Mouse (Mus musculus) frontal cortex, postnatal 14 days (tissue): ENCODE measurements at regions not wholly inside any gene's neighbourhood (a gene's known extent, or its start where the extent isn't known, plus 50 kb on each side); places are given as distances from the start of the nearest gene placed in this dataset.

Experiments used
- DNase-seq, 2 experiments: peaks; one replicate each; pipeline ENCODE4 v3.0.0; 2022; ENCODE audit warnings: low spot score in 2 of 2

DNA sequence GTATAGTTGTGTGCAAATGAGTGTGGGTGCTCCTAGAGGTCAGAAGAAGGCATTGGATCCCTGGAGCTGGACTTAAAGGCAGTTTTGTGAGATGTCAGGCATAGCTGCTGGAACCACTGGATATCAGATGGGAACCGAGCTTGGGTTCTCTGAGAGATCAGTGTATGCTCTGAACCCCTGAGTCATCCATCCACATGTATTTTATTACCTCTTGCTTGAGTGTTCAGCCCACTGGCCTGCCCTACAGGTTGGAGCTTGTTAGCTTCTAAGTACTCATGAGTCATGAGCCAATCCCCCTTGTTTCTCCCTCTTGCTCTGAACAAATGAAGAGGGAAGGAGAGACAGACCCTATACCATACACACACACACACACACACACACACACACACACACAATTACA lies 119.4 kb upstream of the Gdnf start:
- DNase-seq: no peak

DNA sequence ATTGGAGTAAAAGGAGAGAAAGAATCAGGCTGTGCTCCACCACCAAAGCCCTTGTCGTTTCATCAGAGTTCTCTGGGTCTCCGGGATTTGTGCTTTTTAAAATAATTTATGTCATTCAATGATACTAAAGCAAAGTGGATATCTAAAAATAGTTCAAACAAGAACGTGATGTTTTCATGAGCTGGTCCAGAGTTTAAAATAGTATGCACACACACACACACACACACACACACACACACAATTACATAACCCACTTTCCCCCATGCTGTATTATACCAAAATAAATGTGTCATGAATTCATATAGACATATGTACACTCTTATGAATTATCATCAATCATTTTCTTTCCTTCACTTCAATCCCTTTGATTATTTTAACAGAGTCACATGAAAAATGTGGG lies 118.5 kb upstream of the Gdnf start:
- DNase-seq: no peak

DNA sequence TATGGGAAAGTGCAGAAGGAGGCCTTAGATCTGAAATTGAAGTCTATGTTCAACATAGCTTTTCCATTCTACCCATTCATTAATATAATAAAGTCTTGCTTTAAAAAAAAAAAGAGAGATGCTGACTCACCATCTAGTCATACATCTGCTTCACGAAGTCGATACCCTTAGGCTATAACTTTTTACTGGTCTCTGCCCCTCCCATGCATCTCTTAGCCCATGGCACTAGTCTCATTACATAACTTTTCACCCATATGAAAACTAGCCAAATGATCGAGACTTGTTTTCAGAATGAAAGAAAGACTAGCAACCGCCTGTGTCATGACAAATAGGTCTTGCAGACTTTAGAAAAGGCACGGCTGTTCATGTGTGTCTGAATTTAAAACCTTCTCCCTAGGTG lies 116.6 kb upstream of the Gdnf start:
- no peak for DNase-seq

DNA sequence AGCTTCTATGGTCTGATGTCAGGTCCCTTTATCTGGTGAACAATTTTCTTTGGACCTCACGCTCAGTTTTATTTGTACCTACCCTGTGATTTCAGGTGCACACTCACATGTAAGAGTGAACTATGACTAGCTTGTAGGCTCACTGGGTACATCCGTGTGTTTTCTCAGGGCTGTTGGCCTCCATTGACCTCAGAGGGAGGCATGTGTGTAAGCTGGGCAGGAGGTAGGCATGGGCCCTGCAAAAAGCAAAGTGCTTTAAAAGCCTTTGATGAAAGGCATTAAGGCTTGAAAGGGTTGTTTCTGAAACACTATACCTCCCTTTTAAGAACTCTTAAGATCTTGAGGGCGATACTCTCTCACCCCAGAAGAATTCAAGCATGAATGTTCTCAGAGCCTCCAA lies 112.9 kb upstream of the Gdnf start:
- no peak for DNase-seq

DNA sequence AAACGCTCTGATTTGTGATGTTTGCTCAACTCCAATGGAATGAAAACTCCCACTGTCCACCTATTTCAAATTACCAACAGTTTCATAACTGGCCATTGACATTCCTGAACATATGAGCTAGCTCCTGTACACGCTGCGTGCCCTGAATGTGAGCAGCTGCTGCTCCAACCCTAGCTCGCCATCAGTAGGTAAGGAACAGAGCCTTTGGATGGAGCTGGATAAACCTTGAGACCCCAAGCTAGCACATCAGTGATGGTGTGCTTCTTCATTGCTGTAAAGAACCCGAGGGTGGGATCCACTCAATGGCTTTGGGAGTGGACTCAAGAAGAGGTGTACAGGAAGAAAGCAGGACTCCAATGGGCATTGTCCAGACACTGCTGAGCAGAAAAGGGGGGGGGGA lies 101.8 kb upstream of the Gdnf start:
- no peak for DNase-seq

DNA sequence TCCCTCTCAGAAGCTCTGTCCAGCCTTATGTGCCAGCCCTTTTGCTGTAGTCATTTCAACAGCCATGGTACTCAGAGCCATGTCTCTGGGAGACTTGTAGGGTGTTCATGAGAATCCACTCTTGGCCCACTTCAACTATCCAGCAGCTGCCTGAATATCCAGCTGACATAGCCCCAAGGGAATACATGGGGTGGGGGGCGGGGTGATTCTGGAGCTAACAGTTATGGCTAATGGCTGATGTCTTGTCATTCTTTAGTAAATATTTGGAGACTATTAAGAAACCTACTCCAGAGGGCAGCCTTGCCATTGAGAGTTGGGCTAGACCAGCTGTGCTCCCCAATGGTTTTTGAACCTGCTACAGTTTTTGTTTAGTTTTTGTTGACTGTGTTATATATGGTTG lies 96.0 kb upstream of the Gdnf start:
- no peak for DNase-seq

DNA sequence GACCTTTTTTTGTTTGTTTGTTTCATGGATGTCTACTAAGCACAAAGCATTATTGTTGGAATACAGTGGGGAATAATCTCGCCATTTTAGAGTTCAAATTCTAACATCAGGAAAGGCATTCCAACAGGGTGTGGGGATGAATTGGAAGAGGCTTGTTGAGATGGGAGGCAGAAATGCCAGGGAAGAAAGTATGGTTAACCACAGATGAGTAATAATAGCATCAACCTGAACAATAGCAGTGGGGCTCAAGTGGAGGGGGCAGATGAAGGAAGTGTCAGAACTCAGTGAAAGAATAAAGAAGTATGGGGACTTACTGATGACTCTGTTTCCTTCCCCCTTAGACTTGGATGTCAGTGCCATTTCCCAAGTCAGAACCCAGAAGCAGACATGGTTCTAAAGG lies 94.5 kb upstream of the Gdnf start:
- no peak for DNase-seq

DNA sequence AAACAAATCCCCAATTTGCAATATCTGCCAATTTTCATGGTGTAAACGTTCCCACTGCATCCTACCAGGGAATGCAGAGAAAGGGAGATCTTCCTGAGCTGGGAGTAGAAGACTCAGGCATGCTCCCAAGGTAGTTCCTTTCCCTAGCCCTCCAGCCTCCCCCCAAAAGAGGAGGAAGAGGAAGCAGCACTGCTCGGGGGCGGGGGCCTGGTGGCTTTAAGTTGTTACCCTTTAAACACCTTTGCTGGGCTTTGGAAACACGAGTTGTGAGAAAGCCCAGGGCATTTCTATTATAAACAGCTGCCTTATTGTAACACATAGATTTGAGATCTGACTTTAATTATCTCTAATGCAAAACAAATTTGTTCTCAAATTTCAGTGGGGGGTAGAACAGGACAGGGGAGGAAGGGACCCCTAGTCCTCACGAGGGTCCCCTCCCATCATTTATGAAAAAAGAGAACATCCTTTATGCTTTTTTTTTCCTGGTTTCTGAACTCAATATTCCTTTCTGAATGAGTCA lies 87.4 kb upstream of the Gdnf start:
- no peak for DNase-seq

DNA sequence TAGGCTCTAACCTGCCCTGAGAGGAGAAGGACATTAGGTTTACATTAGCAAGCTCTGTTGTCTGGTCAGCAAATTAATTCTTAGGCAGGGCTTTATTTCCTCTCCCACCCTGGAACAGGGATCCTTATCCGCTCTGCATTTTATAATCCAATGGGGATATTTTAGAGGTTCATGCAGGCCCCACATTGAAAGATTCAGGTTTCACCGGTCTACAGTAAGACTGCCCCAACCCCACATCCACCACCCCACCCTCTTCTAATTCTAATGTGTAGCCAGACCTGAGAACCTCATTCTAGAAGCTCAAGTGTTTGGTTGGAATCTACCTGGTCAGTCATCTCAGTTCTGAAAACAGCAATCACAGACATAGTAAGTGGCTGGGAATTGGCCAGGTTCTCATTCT lies 86.9 kb upstream of the Gdnf start:
- DNase-seq: no peak

DNA sequence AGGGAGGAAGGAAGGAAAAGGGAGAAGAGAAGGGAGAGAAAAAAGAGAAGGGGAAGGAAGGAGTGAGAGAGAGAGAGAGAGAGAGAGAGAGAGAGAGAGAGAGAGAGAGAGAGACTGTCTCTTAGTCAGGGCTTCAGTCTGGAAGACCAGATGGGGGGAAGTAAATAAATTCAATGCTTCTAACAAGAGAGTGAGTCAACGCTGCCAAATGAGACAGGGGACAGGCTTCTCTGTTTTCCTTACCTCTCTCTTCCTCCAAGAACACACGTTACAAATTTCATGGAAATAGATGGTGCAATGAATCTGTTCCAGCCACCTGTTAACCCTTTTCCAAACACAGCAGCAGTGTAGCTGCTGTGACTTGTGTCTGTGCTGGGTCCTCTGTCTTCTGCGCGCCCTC lies 85.1 kb upstream of the Gdnf start:
- no peak for DNase-seq

DNA sequence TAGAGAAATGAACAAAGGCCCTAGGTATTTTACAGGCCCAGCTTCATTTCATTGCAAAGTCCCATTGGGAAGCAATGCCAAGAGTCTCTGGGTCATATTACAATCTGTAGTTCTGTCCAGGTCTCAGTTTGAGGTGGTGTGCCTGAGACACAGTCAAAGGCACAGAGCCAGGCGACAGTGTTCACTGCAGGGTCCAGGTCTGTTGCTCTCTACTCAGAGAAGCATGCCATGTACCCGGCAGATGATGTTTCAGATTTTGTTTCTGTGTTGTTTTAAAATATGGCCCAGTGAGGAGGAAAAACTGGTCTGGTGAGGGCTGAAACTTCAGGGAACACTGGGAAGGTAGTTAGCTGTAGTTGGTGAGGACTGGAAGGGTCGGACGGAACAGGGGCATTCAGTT lies 63.1 kb upstream of the Gdnf start:
- no peak for DNase-seq

DNA sequence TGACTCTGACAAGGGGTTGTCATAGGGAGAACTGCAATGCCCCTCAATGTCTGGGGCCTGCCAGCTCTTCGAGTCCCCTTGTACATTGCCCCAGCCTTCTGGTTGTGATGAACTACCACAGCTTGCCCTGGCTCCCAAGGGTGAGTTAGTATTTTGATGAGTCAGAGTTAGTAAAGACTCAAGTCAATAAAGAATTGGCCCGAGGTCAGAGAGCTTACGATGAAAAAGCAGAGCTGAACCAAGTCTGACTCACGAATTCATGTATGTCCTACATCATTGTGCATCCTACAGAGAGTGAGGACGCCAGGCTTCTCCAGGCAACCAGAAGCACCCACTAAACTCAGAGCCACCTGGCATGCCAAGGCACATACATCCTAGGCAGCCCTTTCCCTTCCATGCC lies 60.2 kb upstream of the Gdnf start:
- DNase-seq: no peak
